17 mouse cellular contexts compared by ENCODE assay signal in genomic region chr16:52086793-52087450, GRCm38 (mm10). TPM values are rescaled to one million over a fixed set of nuclear protein-coding genes. Genes with fewer than 3 reads are reported as not detected.
DNase-seq lines count a peak whose midpoint lies in the region; ATAC-seq lines count a peak whose summit lies in the region.
"Had no signal": no experiment of that assay in that cellular context is flagged by ENCODE, and none has a peak within 500 bp of the region (broad histone marks: within the 10 kb centered on the region; RNA-seq: fewer than 3 reads in every experiment).

No protein-coding gene starts in this region.

- H3K27me3 ChIP-seq in embryonic facial prominence, embryonic 11.5 days (ENCODE audit: control insufficient read depth, insufficient read depth, low read length), result no peaks in the 10 kb centered on the region
- H3K27me3 ChIP-seq in embryonic facial prominence, embryonic 10.5 days (replicated peaks; ENCODE audit: low read depth, poor library complexity, severe bottlenecking), result no peaks in the 10 kb centered on the region
- no peaks in the 10 kb centered on the region for H3K27me3 ChIP-seq in limb, embryonic 12.5 days
- no peaks in the 10 kb centered on the region for H3K27me3 ChIP-seq in limb, embryonic 10.5 days (ENCODE audit: low read depth, poor library complexity, severe bottlenecking)
- H3K27me3 ChIP-seq: embryonic facial prominence, embryonic 15.5 days; midbrain, embryonic 12.5 days had no signal

- no peaks in the 10 kb centered on the region for H3K9me3 ChIP-seq in embryonic facial prominence, embryonic 11.5 days (replicated peaks; ENCODE audit: control insufficient read depth, low read length)
- H3K9me3 ChIP-seq in embryonic facial prominence, embryonic 10.5 days, result no peaks in the 10 kb centered on the region
- no peaks in the 10 kb centered on the region for H3K9me3 ChIP-seq in limb, embryonic 12.5 days
- H3K9me3 ChIP-seq in limb, embryonic 10.5 days (replicated peaks), result no peaks in the 10 kb centered on the region
- H3K9me3 ChIP-seq: embryonic facial prominence, embryonic 15.5 days; hindbrain, embryonic 10.5 days; midbrain, embryonic 12.5 days had no signal

- no peak overlapping the region for H3K27ac ChIP-seq in embryonic facial prominence, embryonic 11.5 days (replicated peaks; ENCODE audit: low read depth, low read length)
- no peak overlapping the region for H3K27ac ChIP-seq in embryonic facial prominence, embryonic 10.5 days (replicated peaks)
- H3K27ac ChIP-seq in limb, embryonic 12.5 days, result 0 out of 2 replicates have a peak overlapping the region, but pooled peaks have one; percentile 35
- no peak overlapping the region for H3K27ac ChIP-seq in limb, embryonic 10.5 days
- H3K27ac ChIP-seq: embryonic facial prominence, embryonic 15.5 days; hindbrain, embryonic 10.5 days; macrophage; midbrain, embryonic 12.5 days had no signal

- no peak for DNase-seq in embryonic facial prominence, embryonic 11.5 days (ENCODE audit: low spot score)
- no peak for DNase-seq in embryonic facial prominence, embryonic 10.5 days (ENCODE audit: low spot score)
- DNase-seq in limb, embryonic 10.5 days (ENCODE audit: low spot score), result no peak
- DNase-seq in thymus, postnatal 0 days (ENCODE audit: low spot score), result peak; percentile 20
- DNase-seq in thymus, postnatal 10 days (ENCODE audit: low spot score in 2 of 2), result no peak
- peak; percentile 36 to 52 for DNase-seq in natural killer cell, adult 2 months (ENCODE audit: low spot score in 2 of 2)
- no peak for DNase-seq in layer of hippocampus, postnatal 36 days
- DNase-seq: adrenal gland, postnatal 25 days; cerebellum, adult 9-10 months had no signal

- H3K4me1 ChIP-seq in embryonic facial prominence, embryonic 11.5 days (ENCODE audit: control insufficient read depth, insufficient read depth, low read length), result no peaks in the 10 kb centered on the region
- peaks cover 9% of the 10 kb centered on the region; the same call in 1 of the 2 replicates for H3K4me1 ChIP-seq in embryonic facial prominence, embryonic 10.5 days
- H3K4me1 ChIP-seq in limb, embryonic 12.5 days (replicated peaks), result peaks cover 18% of the 10 kb centered on the region
- peaks cover 29% of the 10 kb centered on the region for H3K4me1 ChIP-seq in limb, embryonic 10.5 days
- H3K4me1 ChIP-seq: embryonic facial prominence, embryonic 15.5 days; hindbrain, embryonic 10.5 days had no signal

- H3K36me3 ChIP-seq in embryonic facial prominence, embryonic 11.5 days (replicated peaks; ENCODE audit: control insufficient read depth, insufficient read depth, low read depth, low read length), result no peaks in the 10 kb centered on the region
- H3K36me3 ChIP-seq in embryonic facial prominence, embryonic 10.5 days (replicated peaks), result peaks cover 13% of the 10 kb centered on the region
- peaks cover 9% of the 10 kb centered on the region; the same call in 1 of the 2 replicates for H3K36me3 ChIP-seq in limb, embryonic 12.5 days
- H3K36me3 ChIP-seq in limb, embryonic 10.5 days, result peaks cover 12% of the 10 kb centered on the region; the same call in 1 of the 2 replicates
- H3K36me3 ChIP-seq: embryonic facial prominence, embryonic 15.5 days; midbrain, embryonic 12.5 days had no signal

- H3K9ac ChIP-seq in embryonic facial prominence, embryonic 11.5 days (replicated peaks; ENCODE audit: low read length), result no peak overlapping the region
- no peak overlapping the region for H3K9ac ChIP-seq in limb, embryonic 12.5 days (replicated peaks)
- H3K9ac ChIP-seq: embryonic facial prominence, embryonic 15.5 days; midbrain, embryonic 12.5 days had no signal

- ATAC-seq in embryonic facial prominence, embryonic 11.5 days (replicated peaks; ENCODE audit: insufficient number of reproducible peaks, low FRiP score, low TSS enrichment, low read depth), result 0 out of 2 replicates have a peak, but pooled peaks have one; percentile 56
- no peak for ATAC-seq in limb, embryonic 12.5 days (ENCODE audit: insufficient number of reproducible peaks, insufficient read depth, low FRiP score, low TSS enrichment, low read depth)
- ATAC-seq: forebrain, embryonic 14.5 days; intestine, embryonic 16.5 days had no signal

- no peak overlapping the region for H3K4me3 ChIP-seq in embryonic facial prominence, embryonic 11.5 days (ENCODE audit: low read depth, low read length)
- H3K4me3 ChIP-seq in embryonic facial prominence, embryonic 10.5 days, result no peak overlapping the region
- H3K4me3 ChIP-seq in limb, embryonic 12.5 days (replicated peaks), result no peak overlapping the region
- no peak overlapping the region for H3K4me3 ChIP-seq in limb, embryonic 10.5 days
- H3K4me3 ChIP-seq: embryonic facial prominence, embryonic 15.5 days; hindbrain, embryonic 10.5 days; midbrain, embryonic 12.5 days had no signal

- 89% methylated on average over 9 of the region's 9 CpGs for WGBS in embryonic facial prominence, embryonic 11.5 days
- WGBS in embryonic facial prominence, embryonic 10.5 days, result 90% methylated on average over 9 of the region's 9 CpGs
- 86% methylated on average over 9 of the region's 9 CpGs for WGBS in limb, embryonic 12.5 days
- 93% methylated on average over 9 of the region's 9 CpGs for WGBS in limb, embryonic 10.5 days

- no peak overlapping the region for H3K4me2 ChIP-seq in embryonic facial prominence, embryonic 11.5 days (ENCODE audit: low read depth, low read length)
- no peak overlapping the region for H3K4me2 ChIP-seq in limb, embryonic 12.5 days
- H3K4me2 ChIP-seq: embryonic facial prominence, embryonic 15.5 days; liver, embryonic 11.5 days; midbrain, embryonic 12.5 days had no signal

RNA-seq across cellular contexts. Expression of gene Cblb, which starts 55.9 kb away (rescaled TPM):
- polyA plus RNA-seq in embryonic facial prominence, embryonic 11.5 days (2014; fragmentation: Nextera tagmentation; extraction: Ambion mirVana), result 30.0 and 31.2 TPM in 2 replicates
- 28.9 and 33.9 TPM in 2 replicates for polyA plus RNA-seq in embryonic facial prominence, embryonic 10.5 days (2016; fragmentation: Nextera tagmentation; extraction: Ambion mirVana)
- polyA plus RNA-seq in limb, embryonic 12.5 days (2016; fragmentation: Nextera tagmentation; extraction: Ambion mirVana), result 21.4 and 24.2 TPM in 2 replicates
- polyA plus RNA-seq in limb, embryonic 10.5 days (2016; fragmentation: Nextera tagmentation; extraction: Ambion mirVana), result 31.6 and 34.6 TPM in 2 replicates
- 8.9 and 9.0 TPM in 2 replicates for polyA plus RNA-seq in thymus, postnatal 0 days (2015; fragmentation: Nextera tagmentation; extraction: Ambion mirVana)
- total RNA-seq in layer of hippocampus, postnatal 36 days (2021), result 10 to 100 TPM; 39.2 to 43.4 TPM

Comparison
In these comparisons a context has a peak if more than half of its experiments do, and no peak if none do; other contexts are left out.
1. DNase-seq: peak in thymus, postnatal 0 days (single experiment) and natural killer cell, adult 2 months (2 of 2); none in embryonic facial prominence, embryonic 11.5 days (single experiment), embryonic facial prominence, embryonic 10.5 days (single experiment), limb, embryonic 10.5 days (single experiment), thymus, postnatal 10 days (0 of 2) and layer of hippocampus, postnatal 36 days (0 of 2).